Mouse (Mus musculus) right cerebral cortex, adult 18-20 months (tissue): ENCODE data around the gene Top3a.
"Not testable (repeated sequence)": the region's sequence is repeated elsewhere in the genome, so short reads cannot be mapped to it uniquely, and the experiment has no call there.

Experiments used
- DNase-seq: peaks from one replicate; pipeline ENCODE4 v3.0.0; 2022; ENCODE audit warnings: mixed read lengths

Top3a gene

GRCm38 (mm10) chr11:60776829-60777740, at the start of gene Top3a, which contains the start of gene Smcr8:
Gene Top3a (minus strand): TSS chr11:60777365.
Gene Smcr8 (plus strand): TSS chr11:60777524.
- DNase-seq = peak; percentile 89

GRCm38 (mm10) chr11:60826700-60827099, 49.5 kb upstream of the Top3a start:
- DNase-seq = no peak

GRCm38 (mm10) chr11:60825191-60825590, 48.0 kb upstream of the Top3a start:
- DNase-seq = no peak

DNA sequence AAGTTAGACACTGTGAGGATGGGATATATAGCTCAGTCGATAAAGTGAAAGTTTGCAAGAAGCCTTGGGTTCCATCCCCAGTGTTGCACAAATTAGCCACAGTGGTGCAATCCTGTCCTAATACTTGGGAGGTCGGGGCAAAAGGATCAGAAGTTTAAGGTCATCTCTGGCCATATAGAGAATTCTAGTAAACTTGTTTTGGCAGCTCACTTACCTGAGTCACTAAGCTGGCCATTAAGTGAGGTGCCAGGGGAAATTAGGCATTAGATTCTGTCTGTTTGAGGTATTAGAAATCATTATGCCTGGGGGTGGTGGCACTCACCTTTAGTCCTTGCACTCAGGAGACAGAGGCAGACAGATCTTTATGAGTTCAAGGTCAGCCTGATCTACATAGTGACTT, 46.6 kb upstream of the Top3a start:
- DNase-seq = no peak

DNA sequence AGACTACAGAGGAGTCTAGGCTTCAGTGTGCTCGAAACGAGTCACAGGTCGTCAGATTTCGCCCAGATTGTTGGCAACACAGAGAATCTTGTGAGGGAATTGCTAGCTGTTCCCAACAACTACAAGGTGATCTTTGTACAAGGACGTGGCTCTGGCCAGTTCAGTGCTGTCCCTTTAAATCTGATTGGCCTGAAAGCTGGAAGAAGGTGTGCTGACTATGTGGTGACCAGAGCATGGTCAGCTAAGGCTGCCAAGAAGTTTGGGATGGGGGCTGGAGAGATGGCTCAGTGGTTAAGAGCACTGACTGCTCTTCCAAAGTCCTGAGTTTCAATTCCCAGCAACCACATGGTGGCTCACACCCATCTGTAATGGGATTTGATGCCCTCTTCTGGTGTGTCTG, 39.2 kb upstream of the Top3a start:
- DNase-seq = no peak

DNA sequence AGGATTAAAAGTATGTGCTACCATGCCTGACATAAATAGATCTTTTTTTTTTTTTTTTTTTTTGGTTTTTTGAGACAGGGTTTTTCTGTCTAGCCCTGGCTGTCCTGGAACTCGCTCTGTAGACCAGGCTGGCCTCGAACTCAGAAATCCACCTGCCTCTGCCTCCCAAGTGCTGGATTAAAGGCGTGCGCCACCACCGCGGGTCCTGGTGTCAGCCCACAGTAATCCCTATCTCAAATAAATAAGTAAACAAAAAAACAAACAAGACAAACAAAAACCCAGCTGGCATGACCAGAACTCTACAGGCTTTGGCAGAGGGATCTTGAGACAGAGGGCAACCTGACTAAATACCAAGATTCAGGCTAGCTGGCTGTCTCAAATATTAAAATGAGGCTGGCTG, 34.5 kb upstream of the Top3a start, which contains the start of gene Shmt1:
Gene Shmt1 (minus strand): TSS at position 101 of the 400 bp plus-strand sequence.
- not testable (repeated sequence) for DNase-seq

DNA sequence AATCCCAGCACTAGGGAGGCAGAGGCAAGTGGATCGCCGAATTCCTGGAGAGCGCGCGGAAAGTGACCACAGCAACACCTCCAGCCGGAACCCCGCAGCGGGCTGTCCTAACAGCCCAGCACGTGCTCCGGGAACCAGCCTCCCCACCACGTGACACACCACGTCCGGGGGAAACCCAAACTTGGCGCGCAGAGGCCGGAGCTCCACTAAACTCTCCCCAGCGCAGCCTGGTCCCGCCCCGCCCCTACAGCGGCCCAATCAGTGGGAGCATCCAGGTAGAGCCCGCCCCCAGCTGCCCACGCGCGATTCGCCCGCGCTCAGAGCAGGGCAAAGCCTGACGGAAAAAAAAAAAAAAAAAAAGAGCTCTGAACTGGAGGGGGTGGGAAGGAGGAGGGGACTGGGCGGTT, 33.9 kb upstream of the Top3a start:
- DNase-seq = peak; percentile 93

DNA sequence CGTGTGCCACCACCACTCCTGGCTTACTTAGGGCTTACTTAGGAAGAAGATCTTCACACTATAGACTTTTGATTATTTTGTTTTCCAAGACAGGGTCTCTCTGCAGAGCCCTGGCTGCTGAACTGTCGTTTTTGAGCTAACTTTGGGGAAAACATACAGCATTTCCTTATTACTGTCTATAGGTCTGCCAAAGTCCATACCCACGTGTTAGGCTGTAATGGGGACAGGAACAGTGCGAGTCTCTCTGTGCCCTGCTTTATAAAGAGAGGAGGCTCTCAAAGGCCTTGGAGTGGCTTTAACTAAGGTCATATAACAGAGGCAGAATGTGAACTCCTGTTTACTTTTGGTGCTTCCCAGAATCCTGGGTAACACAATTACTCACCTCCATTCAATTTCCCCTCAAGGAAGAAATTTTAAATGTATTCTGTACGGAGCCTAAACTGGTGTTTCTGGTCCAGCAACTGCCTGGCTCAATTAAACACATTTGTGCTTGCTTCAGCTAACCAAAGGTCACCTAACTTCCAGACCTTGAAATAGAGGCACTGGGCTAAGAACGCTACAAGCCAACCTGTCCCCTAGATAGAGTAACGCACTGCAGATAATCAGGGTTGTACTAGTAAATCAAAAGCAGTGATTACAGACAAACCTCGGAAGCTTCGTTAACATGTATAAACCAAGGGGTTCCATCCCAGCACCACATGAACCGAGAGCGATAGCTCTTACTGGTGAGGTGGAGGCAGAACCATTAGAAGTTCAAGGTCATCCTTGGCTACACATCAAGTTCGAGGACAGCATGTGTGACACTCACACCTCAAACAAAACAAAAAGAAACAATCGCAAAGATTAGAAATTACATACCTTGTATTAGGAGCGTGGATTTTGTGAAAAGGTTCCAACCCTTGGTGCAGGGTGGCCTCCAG, 33.1 kb upstream of the Top3a start:
- no peak for DNase-seq

- no peak for DNase-seq
Measured at GRCm38 (mm10) chr11:60809546-60809945, 32.4 kb upstream of the Top3a start.

DNA sequence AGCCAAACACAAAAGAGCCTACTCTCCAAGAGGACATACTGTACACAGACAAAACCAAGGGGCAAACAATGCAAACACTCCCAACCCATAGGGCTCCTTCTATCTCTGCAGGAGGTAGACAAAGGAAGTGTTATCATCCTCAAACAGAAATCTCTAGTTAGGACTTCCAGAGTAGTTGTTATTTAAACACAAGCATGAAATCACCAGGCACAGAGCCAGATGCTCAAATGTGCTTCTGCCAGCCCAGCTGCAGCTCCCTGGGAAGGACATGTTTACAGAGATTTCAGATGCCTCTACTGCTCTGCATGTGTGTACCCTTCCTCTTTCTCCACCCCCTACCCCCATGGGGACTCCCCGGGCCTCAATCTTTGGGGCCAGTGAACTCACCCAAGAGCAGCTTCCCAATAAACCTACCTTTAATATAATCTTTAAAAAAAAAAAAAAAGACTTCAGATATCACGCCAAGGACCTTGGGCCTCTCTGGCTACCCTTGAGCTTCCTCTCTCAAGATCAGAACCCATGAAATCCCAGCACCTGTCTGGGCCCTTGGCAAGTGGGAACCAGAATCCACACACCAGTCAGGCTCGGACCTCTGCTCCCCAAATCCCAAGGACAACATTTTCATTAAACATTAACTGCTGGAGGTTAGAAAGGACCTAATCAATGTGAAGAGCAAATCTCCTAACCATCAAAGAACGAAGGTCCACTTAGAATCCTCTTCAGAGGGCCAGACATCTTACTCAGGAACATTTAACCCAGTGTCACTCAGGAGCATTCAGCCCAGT, 31.3 kb upstream of the Top3a start:
- peak; percentile 56 for DNase-seq

- DNase-seq = no peak
Measured at GRCm38 (mm10) chr11:60800892-60801291, 23.7 kb upstream of the Top3a start.

GRCm38 (mm10) chr11:60799977-60800376, 22.8 kb upstream of the Top3a start:
- DNase-seq = no peak

DNA sequence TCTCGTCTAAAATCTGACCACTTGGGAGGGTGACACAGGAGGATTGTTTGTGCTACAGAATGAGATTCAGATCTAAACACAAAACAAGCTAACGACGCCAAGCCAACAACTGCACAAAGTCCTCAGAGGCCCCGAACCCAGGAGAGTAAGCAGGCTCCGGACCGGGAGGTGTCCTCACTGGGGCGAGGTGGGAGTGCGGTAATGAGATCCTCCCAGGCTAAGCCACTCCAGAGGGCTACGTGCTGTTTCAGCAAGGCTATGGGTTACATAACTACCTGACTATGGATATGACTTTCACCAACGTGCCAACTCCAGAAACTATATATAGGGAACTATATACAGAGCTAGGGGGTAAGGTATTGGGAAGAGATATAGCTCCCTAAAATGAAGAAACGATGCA, 19.2 kb upstream of the Top3a start:
- no peak for DNase-seq

GRCm38 (mm10) chr11:60790472-60790871, 13.3 kb upstream of the Top3a start:
- DNase-seq = no peak

DNA sequence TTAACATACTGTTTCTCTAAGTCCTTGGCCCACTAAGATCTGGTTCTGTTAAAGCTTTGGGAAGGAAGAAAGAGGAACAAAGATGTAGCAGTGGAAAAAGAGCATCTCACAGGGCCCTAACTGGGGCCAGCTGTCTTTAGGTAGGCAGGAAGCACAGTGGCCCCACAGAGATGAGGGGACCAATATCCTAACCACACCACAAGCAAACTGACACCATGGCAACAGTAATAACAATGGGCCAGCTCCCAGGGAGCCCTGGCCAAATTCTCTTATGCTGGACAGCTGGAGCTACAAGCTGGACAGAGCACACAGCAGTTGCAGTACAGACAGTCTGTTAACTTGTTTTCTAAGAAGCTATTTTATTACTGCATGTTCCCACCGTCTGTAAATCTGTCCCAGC, 10.4 kb upstream of the Top3a start:
- DNase-seq = no peak

- no peak for DNase-seq
Measured at GRCm38 (mm10) chr11:60784179-60784922, 7.2 kb upstream of the Top3a start.

DNA sequence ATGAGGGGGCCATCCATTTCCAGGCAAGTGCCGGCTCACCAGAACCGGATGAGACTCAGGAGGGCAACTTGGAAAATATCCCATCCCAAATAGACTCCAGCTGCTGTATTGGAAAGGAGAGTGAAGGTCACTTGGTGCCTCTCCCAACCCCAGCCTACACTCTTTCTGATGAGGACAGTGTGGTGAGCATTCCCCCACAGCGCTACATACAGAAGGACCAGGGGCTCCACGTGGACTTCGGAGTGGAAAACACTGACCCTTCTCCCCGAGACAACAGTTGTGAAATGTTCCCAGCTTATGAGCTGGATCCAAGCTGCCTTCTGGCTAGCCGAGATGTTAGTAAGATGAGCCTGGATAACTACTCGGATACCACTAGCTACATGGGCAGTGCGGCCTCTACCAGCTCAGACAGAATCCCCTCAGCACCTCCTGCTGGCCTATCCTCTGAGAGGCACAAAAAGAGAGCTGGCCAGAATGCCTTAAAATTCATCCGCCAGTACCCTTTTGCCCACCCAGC, 2.6 kb upstream of the Top3a start:
- no peak for DNase-seq

- no peak for DNase-seq
Measured at GRCm38 (mm10) chr11:60777801-60778370, 721 bp upstream of the Top3a start.

- DNase-seq = no peak
Measured at GRCm38 (mm10) chr11:60776107-60776828, 897 bp downstream of the Top3a start.

DNA sequence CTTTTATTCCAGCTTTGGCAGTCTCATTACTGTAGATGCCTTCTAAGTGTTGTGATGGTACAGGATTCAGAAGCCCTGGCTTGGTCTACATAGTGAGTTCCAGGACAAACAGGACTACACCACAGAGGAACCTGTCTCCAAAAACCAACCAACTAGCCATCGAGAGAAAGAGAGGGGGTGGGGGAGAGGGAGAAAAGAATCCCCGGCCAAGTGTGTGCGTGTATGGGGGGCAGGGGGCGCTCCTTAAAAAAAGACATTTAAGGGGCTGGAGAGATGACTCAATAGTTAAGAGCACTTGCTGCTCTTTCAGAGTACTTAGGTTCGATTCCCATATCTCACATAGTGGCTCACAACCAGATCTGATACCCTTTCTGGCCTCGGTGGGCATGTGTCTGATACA, 1.6 kb downstream of the Top3a start:
- DNase-seq = no peak

DNA sequence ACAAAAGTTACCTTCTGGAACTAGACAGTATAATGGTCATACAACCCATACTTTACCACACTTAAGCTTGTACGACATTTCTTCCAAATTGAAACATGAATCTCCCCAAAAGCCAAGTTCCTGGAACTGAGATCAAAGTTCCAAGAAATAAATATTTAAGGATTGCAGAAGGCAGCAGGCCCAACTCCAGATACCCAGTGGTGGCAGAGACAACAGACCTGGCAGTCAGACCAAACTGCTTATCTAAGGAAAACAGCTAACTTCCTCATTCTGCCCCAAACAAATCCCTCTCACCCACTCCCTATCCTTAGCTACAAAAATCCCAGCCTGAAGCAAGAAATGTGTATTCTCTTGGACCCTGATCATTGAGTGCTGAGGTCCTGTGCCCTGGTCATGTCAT, 2.3 kb downstream of the Top3a start:
- no peak for DNase-seq
